Mouse (Mus musculus) myocyte (in vitro differentiated cells): ENCODE results near the gene Gm45261. TPM values are rescaled to one million over a fixed set of nuclear protein-coding genes. Genes with fewer than 3 reads are reported as not detected.

ENCODE experiments used
- H3K27me3 ChIP-seq: one replicate; pipeline ENCODE4 v1.6.1; 2011; ENCODE audit not compliant: control insufficient read depth, insufficient read depth, insufficient read length
- H3K36me3 ChIP-seq: one replicate; pipeline ENCODE4 v1.6.1; 2011; ENCODE audit not compliant: control insufficient read depth, insufficient read depth
- H3K4me2 ChIP-seq: one replicate; pipeline ENCODE4 v1.6.1; 2011; ENCODE audit warnings: low read depth, control low read depth
- H3K4me3 ChIP-seq: one replicate; pipeline ENCODE4 v1.5.1; 2011; ENCODE audit warnings: mild to moderate bottlenecking, control low read depth, moderate library complexity
- H3K79me2 ChIP-seq: one replicate; pipeline ENCODE4 v1.6.1; 2011; ENCODE audit not compliant: control insufficient read depth, insufficient read depth
- H3ac ChIP-seq: one replicate; pipeline ENCODE4 v1.6.1; 2011; ENCODE audit not compliant: control insufficient read depth, insufficient read length
- CEBPB ChIP-seq: IDR thresholded peaks from 2 replicates; pipeline ENCODE4 v1.6.1; 2011; ENCODE audit warnings: mild to moderate bottlenecking, moderate library complexity; ENCODE audit not compliant: poor library complexity, insufficient read depth, severe bottlenecking
- E2F4 ChIP-seq: IDR thresholded peaks from one replicate; pipeline ENCODE4 v1.6.1; 2011; ENCODE audit warnings: mild to moderate bottlenecking, control low read depth, moderate library complexity; ENCODE audit not compliant: insufficient read depth
- MAX ChIP-seq: IDR thresholded peaks from one replicate; pipeline ENCODE4 v1.6.1; 2011; ENCODE audit warnings: low read depth, mild to moderate bottlenecking, control low read depth
- MYOD1 ChIP-seq, 3 experiments: IDR thresholded peaks; one replicate each; pipeline ENCODE4 v1.6.1; 2011; ENCODE audit warnings: control low read depth in 2 of 3, low read depth in 2 of 3, mild to moderate bottlenecking in 2 of 3, moderate library complexity in 1 of 3; ENCODE audit not compliant: insufficient read length in 2 of 3, control insufficient read depth in 1 of 3
- MYOG ChIP-seq, 3 experiments: IDR thresholded peaks; one replicate each; pipeline ENCODE4 v1.6.1; 2011; ENCODE audit warnings: control low read depth in 2 of 3, low read depth in 2 of 3, mild to moderate bottlenecking in 2 of 3; ENCODE audit not compliant: insufficient read length in 2 of 3, control insufficient read depth in 1 of 3, insufficient read depth in 1 of 3
- POLR2A ChIP-seq: IDR thresholded peaks from one replicate; pipeline ENCODE4 v1.6.1; 2011; ENCODE audit warnings: low read depth, mild to moderate bottlenecking, control low read depth, moderate library complexity; ENCODE audit not compliant: insufficient read length
- POLR2AphosphoS2 ChIP-seq: IDR thresholded peaks from one replicate; pipeline ENCODE4 v1.6.1; 2011; ENCODE audit warnings: low read depth, control low read depth; ENCODE audit not compliant: insufficient read length
- REST ChIP-seq: IDR thresholded peaks from one replicate; pipeline ENCODE4 v1.6.1; 2011; ENCODE audit warnings: mild to moderate bottlenecking, control low read depth, moderate library complexity; ENCODE audit not compliant: insufficient read depth, insufficient read length
- SRF ChIP-seq: IDR thresholded peaks from one replicate; pipeline ENCODE4 v1.6.1; 2011; ENCODE audit warnings: low read depth; ENCODE audit not compliant: control insufficient read depth, insufficient read length
- TCF12 ChIP-seq: IDR thresholded peaks from one replicate; pipeline ENCODE4 v1.6.1; 2011; ENCODE audit warnings: mild to moderate bottlenecking, control low read depth; ENCODE audit not compliant: poor library complexity, insufficient read depth, severe bottlenecking
- TCF3 ChIP-seq: IDR thresholded peaks from one replicate; pipeline ENCODE4 v1.6.1; 2011; ENCODE audit warnings: low read depth, control low read depth; ENCODE audit not compliant: insufficient read length
- USF1 ChIP-seq: IDR thresholded peaks from one replicate; pipeline ENCODE4 v1.6.1; 2011; ENCODE audit warnings: low read depth, mild to moderate bottlenecking, control low read depth, moderate library complexity
- polyA plus RNA-seq: library from polyadenylated mRNA; unstranded; fragments of >200 nt; fragmentation: generic; extraction: Trizol; gene quantifications from one replicate; pipeline ENCODE4 v1.2.1, GENCODE M21; 2012; ENCODE audit warnings: missing spikeins

Gm45261 gene
- polyA plus RNA-seq, 1 experiment, result not detected

DNA sequence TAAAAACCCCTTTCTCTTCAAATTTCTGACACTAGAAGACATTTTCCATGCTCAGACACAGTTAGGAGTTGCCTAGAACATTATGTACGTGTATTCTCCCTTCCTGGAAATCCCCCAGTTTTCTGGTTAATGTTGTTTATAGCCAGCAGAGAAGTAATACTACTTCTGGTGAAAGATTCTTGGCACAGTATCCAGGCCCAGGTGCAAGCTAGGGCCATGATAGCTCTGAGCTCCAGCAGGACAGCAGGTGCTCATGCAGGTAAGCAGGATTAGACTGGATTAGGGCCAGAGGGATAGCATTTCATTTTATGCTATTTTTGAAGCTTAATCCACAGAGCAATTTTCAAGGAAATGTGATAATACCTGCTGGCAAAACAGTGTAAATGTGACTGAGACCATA, 33.8 kb downstream of the Gm45261 start:
- no peaks in the 10 kb centered on the region for H3K79me2 ChIP-seq
- no peak overlapping the region for H3K4me2 ChIP-seq
- no peaks in the 10 kb centered on the region for H3K36me3 ChIP-seq
- H3ac ChIP-seq, result no peak overlapping the region
- TF ChIP-seq SRF, result no peak
- TF ChIP-seq E2F4, result no peak
- TF ChIP-seq REST, result no peak
- no peaks in the 10 kb centered on the region for H3K27me3 ChIP-seq
- no peak overlapping the region for H3K4me3 ChIP-seq

DNA sequence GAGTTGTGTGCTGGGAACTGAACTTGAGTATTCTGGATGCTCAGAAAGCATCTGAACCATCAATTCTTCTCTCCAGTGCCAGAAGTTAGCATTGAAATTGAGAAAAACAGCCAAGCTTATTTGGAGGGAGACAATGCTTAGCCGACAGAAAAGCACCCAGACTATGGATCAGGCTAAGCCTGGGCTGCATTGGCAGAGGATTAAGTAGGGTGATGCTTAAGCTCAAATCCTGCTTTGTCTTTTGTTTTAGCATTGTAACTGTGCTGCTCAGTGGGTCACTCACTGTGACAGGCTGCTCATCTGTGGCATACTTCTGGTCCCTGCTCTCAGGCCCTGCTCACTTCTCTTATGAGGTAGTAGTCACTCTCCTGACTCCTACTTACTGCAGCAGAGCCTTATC, 36.6 kb downstream of the Gm45261 start:
- no peak for TF ChIP-seq REST
- no peak for TF ChIP-seq MAX
- TF ChIP-seq USF1, result no peak
- TF ChIP-seq MYOG (IDR thresholded peaks at IDR 0.05; ENCODE audit: control insufficient read depth in 1 of 3, insufficient read depth in 1 of 3, insufficient read length in 2 of 3, low read depth in 2 of 3), result no peak
- no peak for TF ChIP-seq TCF12
- TF ChIP-seq MYOD1 (IDR thresholded peaks at IDR 0.05; ENCODE audit: control insufficient read depth in 1 of 3, insufficient read length in 2 of 3, low read depth in 2 of 3), result no peak
- no peak for TF ChIP-seq E2F4
- TF ChIP-seq POLR2AphosphoS2, result no peak
- no peak for TF ChIP-seq TCF3
- no peak for TF ChIP-seq SRF
- no peak for TF ChIP-seq CEBPB
- Histone ChIP-seq H3K79me2 (no peaks in the 10 kb centered on the region), H3K4me3 (no peak overlapping the region), H3K27me3 (no peaks in the 10 kb centered on the region), H3K36me3 (no peaks in the 10 kb centered on the region), H3K4me2 (no peak overlapping the region), H3ac (no peak overlapping the region)

DNA sequence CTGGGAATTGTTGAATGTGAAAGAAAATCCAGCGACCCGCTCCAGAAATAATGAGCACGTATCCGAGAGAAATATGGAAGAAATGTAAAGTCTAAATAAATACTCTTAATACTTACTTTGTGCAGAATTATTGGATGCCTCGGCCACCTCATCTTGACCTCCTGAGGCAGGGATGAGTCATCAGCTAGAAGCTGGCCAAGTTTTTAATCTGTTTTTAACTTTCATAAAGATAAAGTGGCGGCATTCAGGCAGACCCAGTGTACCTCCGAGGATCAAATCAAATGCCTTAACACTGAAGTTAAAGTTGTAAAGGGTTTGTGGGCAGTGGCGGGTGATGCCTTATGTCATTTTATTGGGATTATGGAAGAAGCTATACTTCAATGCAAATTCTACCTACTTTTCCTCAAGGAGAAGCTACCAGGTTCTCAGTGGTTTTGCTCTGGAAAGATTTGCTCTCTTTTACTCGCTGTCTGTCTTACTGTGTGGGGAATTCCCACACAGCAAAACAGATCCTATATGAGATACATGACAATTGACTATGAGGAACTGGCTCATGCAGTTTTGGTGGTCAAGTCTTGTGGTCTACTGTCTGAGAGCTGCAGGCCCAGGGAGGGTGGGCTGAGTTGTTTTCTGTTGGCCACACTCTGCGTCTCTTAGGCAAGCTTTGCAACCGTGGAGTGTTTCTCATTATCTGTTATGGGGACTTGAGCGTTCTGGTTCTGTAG, 42.8 kb downstream of the Gm45261 start:
- no peaks in the 10 kb centered on the region for H3K79me2 ChIP-seq
- no peaks in the 10 kb centered on the region for H3K36me3 ChIP-seq
- TF ChIP-seq MAX (no peak), CEBPB (no peak), MYOG (IDR thresholded peaks at IDR 0.05; ENCODE audit: control insufficient read depth in 1 of 3, insufficient read depth in 1 of 3, insufficient read length in 2 of 3, low read depth in 2 of 3) (no peak), TCF3 (no peak), MYOD1 (IDR thresholded peaks at IDR 0.05; ENCODE audit: control insufficient read depth in 1 of 3, insufficient read length in 2 of 3, low read depth in 2 of 3) (no peak), USF1 (no peak), POLR2A (no peak), E2F4 (no peak), POLR2AphosphoS2 (no peak), TCF12 (no peak), REST (no peak)
- no peaks in the 10 kb centered on the region for H3K27me3 ChIP-seq
- H3ac ChIP-seq, result no peak overlapping the region
- H3K4me2 ChIP-seq, result peak overlapping the region; percentile 56
- H3K4me3 ChIP-seq, result no peak overlapping the region

DNA sequence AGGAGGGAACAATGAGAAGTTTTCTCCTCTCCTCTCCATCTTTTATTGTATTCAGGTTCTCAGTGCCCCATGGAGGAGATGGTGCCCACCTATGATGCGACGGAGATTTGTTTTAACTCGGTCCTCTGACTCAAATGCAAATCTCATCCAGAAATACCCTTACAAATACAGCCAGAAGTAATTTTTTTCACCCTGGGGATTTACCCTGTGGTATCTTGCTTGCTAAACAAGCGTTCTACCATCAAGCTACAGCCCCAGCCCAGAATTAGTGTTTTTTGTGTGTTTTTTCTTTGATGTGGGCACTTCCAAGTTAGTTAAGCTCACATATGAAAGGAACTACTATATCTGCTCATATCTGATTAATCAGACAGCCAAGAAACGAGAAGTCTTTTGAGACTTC, 44.9 kb downstream of the Gm45261 start:
- Histone ChIP-seq H3K36me3 (no peaks in the 10 kb centered on the region), H3K4me2 (no peak overlapping the region), H3K27me3 (no peaks in the 10 kb centered on the region), H3K79me2 (no peaks in the 10 kb centered on the region), H3ac (no peak overlapping the region), H3K4me3 (no peak overlapping the region)
- TF ChIP-seq REST, result no peak
- TF ChIP-seq SRF, result no peak
- no peak for TF ChIP-seq CEBPB
- TF ChIP-seq POLR2AphosphoS2, result no peak
- TF ChIP-seq POLR2A, result no peak
- no peak for TF ChIP-seq MYOG (IDR thresholded peaks at IDR 0.05; ENCODE audit: control insufficient read depth in 1 of 3, insufficient read depth in 1 of 3, insufficient read length in 2 of 3, low read depth in 2 of 3)
- TF ChIP-seq MAX, result no peak
- TF ChIP-seq E2F4, result no peak
- no peak for TF ChIP-seq TCF12

DNA sequence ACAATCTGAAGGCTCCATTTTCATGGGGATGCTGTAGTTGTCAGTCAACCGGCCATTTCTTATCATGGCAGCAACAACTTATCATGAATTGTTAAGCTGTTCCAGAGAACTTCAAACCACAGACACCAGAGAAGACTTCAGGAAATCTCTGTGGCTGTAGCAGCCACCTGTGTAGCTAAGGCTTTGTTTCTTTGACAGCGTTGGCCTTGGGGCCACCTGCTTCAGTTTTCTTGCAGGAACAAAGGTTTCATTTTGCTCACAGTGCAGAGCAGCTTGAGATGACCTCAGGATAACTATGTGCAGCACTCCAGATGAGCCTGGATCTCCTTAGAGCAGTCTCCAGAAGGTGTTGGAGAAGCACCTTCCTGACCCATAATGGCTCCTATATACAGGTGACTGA, 48.7 kb downstream of the Gm45261 start:
- no peak for TF ChIP-seq POLR2A
- no peak for TF ChIP-seq TCF12
- no peak for TF ChIP-seq MYOD1 (IDR thresholded peaks at IDR 0.05; ENCODE audit: control insufficient read depth in 1 of 3, insufficient read length in 2 of 3, low read depth in 2 of 3)
- no peak for TF ChIP-seq E2F4
- no peak for TF ChIP-seq POLR2AphosphoS2
- TF ChIP-seq MAX, result no peak
- no peak for TF ChIP-seq MYOG (IDR thresholded peaks at IDR 0.05; ENCODE audit: control insufficient read depth in 1 of 3, insufficient read depth in 1 of 3, insufficient read length in 2 of 3, low read depth in 2 of 3)
- no peak for TF ChIP-seq CEBPB
- no peak for TF ChIP-seq REST
- no peak for TF ChIP-seq SRF
- TF ChIP-seq USF1, result no peak
- TF ChIP-seq TCF3, result no peak
- Histone ChIP-seq H3K4me3 (no peak overlapping the region), H3K36me3 (no peaks in the 10 kb centered on the region), H3K79me2 (no peaks in the 10 kb centered on the region), H3K27me3 (no peaks in the 10 kb centered on the region), H3K4me2 (no peak overlapping the region), H3ac (no peak overlapping the region)
